Mouse (Mus musculus) liver, adult 2 months (tissue): ENCODE results near the gene Zic4. TPM values are rescaled to one million over a fixed set of nuclear protein-coding genes. Genes with fewer than 3 reads are reported as not detected.

Experiments used
- DNase-seq: peaks from one replicate; pipeline ENCODE4 v3.0.0-alpha.2; 2011; ENCODE audit warnings: low read depth, low spot score; ENCODE audit errors: extremely low read depth
- H3K27ac ChIP-seq: fragments of 200-500 bp; replicated peaks from 2 replicates; pipeline ENCODE4 v1.5.1; 2012; ENCODE audit warnings: low read depth, mild to moderate bottlenecking, control low read depth, inconsistent platforms, low read length; ENCODE audit not compliant: insufficient read depth
- H3K27me3 ChIP-seq: fragments of 200-500 bp; 2 replicates; pipeline ENCODE4 v1.6.1; 2012; ENCODE audit warnings: mild to moderate bottlenecking, moderate library complexity, low read length, inconsistent platforms; ENCODE audit not compliant: control insufficient read depth, insufficient read depth
- H3K36me3 ChIP-seq: fragments of 200-500 bp; 2 replicates; pipeline ENCODE4 v1.6.1; 2012; ENCODE audit warnings: low read length, inconsistent platforms; ENCODE audit not compliant: control insufficient read depth, insufficient read depth
- H3K4me1 ChIP-seq: fragments of 200-500 bp; 2 replicates; pipeline ENCODE4 v1.6.1; 2011; ENCODE audit warnings: low read length; ENCODE audit not compliant: control insufficient read depth, insufficient read depth
- H3K4me3 ChIP-seq: fragments of 200-500 bp; 2 replicates; pipeline ENCODE4 v1.5.1; 2011; ENCODE audit warnings: low read depth, mild to moderate bottlenecking, control low read depth, low read length, moderate library complexity; ENCODE audit not compliant: insufficient read depth
- H3K79me2 ChIP-seq: fragments of 200-500 bp; 2 replicates; pipeline ENCODE4 v1.6.1; 2012; ENCODE audit warnings: inconsistent platforms, mild to moderate bottlenecking, low read length, moderate library complexity; ENCODE audit not compliant: control insufficient read depth, insufficient read depth
- H3K9ac ChIP-seq: fragments of 200-500 bp; 2 replicates; pipeline ENCODE4 v1.6.1; 2012; ENCODE audit warnings: low read depth, mild to moderate bottlenecking, control low read depth, inconsistent platforms, low read length
- CTCF ChIP-seq: fragments of 200-500 bp; IDR thresholded peaks from 2 replicates; pipeline ENCODE4 v1.5.1; 2011; ENCODE audit warnings: low read depth, low read length, control low read depth
- POLR2A ChIP-seq: fragments of 200-500 bp; IDR thresholded peaks from 2 replicates; pipeline ENCODE4 v1.6.1; 2011; ENCODE audit warnings: low read length, control low read depth; ENCODE audit not compliant: insufficient read depth; ENCODE audit errors: extremely low read depth
- WGBS: fragments of 180-500 bp; shearing (Covaris S2); methylation state at CpG from one replicate; pipeline ENCODE4 v1.1.7; 2018; 5-methylcytosine and 5-hydroxymethylcytosine counted together
- polyA plus RNA-seq: library from polyadenylated mRNA; depleted of rRNA; stranded (reverse); fragments of >200 nt; gene quantifications from 2 replicates; pipeline ENCODE4 v1.2.3, GENCODE M21; 2012
- total RNA-seq: library from RNA; depleted of rRNA; stranded (reverse); fragments of >200 nt; gene quantifications from 2 replicates; pipeline ENCODE4 v1.2.3, GENCODE M21; 2014

Zic4 gene
- total and polyA plus RNA-seq, 2 experiments, result not detected

GRCm38 (mm10) chr9:91365664-91366063, 3.5 kb downstream of the Zic4 start, which contains the start of gene Zic1:
TSS of gene Zic1 (minus strand) at chr9:91365810.
- no peak for TF ChIP-seq CTCF
- no peaks in the 10 kb centered on the region for H3K36me3 ChIP-seq
- H3K27me3 ChIP-seq, result peaks cover 45% of the 10 kb centered on the region
- no peak within 1 kb of the TSS for H3K9ac ChIP-seq
- H3K4me3 ChIP-seq, result peak within 1 kb of the TSS; percentile 29; the same call in 1 of the 2 replicates
- WGBS, result 4% methylated on average over 33 of the region's 33 CpGs
- DNase-seq, result no peak
- no peaks in the 10 kb centered on the region; the same call in 1 of the 2 replicates for H3K4me1 ChIP-seq
- H3K27ac ChIP-seq, result no peak within 1 kb of the TSS
- no peaks in the 10 kb centered on the region for H3K79me2 ChIP-seq

- Histone ChIP-seq H3K36me3 (no peaks in the 10 kb centered on the region), H3K79me2 (no peaks in the 10 kb centered on the region), H3K4me1 (no peaks in the 10 kb centered on the region; the same call in 1 of the 2 replicates), H3K9ac (no peak overlapping the region), H3K27ac (no peak overlapping the region), H3K4me3 (no peak overlapping the region), H3K27me3 (peaks cover 41% of the 10 kb centered on the region)
- TF ChIP-seq POLR2A (no peak), CTCF (no peak)
- WGBS, result 3% methylated on average over 17 of the region's 18 CpGs
- DNase-seq, result no peak
Observed at GRCm38 (mm10) chr9:91366226-91366998, 4.2 kb downstream of the Zic4 start.

GRCm38 (mm10) chr9:91366999-91367811, 5.0 kb downstream of the Zic4 start:
- H3K27me3 ChIP-seq, result peaks cover 35% of the 10 kb centered on the region
- WGBS, result 6% methylated on average over 30 of the region's 30 CpGs

GRCm38 (mm10) chr9:91368150-91368549, 5.9 kb downstream of the Zic4 start:
- Histone ChIP-seq H3K27ac (no peak overlapping the region), H3K9ac (no peak overlapping the region), H3K27me3 (peaks cover 32% of the 10 kb centered on the region), H3K4me3 (no peak overlapping the region), H3K4me1 (no peaks in the 10 kb centered on the region; the same call in 1 of the 2 replicates), H3K36me3 (no peaks in the 10 kb centered on the region), H3K79me2 (no peaks in the 10 kb centered on the region)
- DNase-seq, result no peak
- 7% methylated on average over 3 of the region's 3 CpGs for whole genome bisulfite sequencing
- no peak for TF ChIP-seq CTCF
- no peak for TF ChIP-seq POLR2A

More at GRCm38 (mm10) chr9:91366999-91367811, 5.0 kb downstream of the Zic4 start:
- Histone ChIP-seq H3K9ac (no peak overlapping the region), H3K79me2 (no peaks in the 10 kb centered on the region), H3K4me3 (no peak overlapping the region), H3K27ac (no peak overlapping the region), H3K36me3 (no peaks in the 10 kb centered on the region), H3K4me1 (no peaks in the 10 kb centered on the region; the same call in 1 of the 2 replicates)
- no peak for DNase-seq
- TF ChIP-seq CTCF (no peak), POLR2A (no peak)

- WGBS, result 9% methylated on average over 13 of the region's 13 CpGs
- no peak for DNase-seq
- H3K27me3 ChIP-seq, result peaks cover 30% of the 10 kb centered on the region
Observed at GRCm38 (mm10) chr9:91368946-91369292, 6.7 kb downstream of the Zic4 start.

More at GRCm38 (mm10) chr9:91368946-91369292, 6.7 kb downstream of the Zic4 start:
- no peak for TF ChIP-seq CTCF
- no peak for TF ChIP-seq POLR2A
- Histone ChIP-seq H3K79me2 (no peaks in the 10 kb centered on the region), H3K36me3 (no peaks in the 10 kb centered on the region), H3K9ac (no peak overlapping the region), H3K4me1 (no peaks in the 10 kb centered on the region; the same call in 1 of the 2 replicates), H3K27ac (no peak overlapping the region), H3K4me3 (no peak overlapping the region)
